ENCODE assay signal across 13 mouse cellular contexts in genomic region chr15:56278006-56278405, GRCm38 (mm10).
A peak's percentile ranks its signal among the peaks of the same experiment; 100 is the strongest.
DNase-seq lines count a peak whose midpoint lies in the region; ATAC-seq and TF ChIP-seq lines count a peak whose summit lies in the region.
"Had no signal": no experiment of that assay in that cellular context is flagged by ENCODE, and none has a peak within 500 bp of the region (broad histone marks: within the 10 kb centered on the region; RNA-seq: fewer than 3 reads in every experiment).

No protein-coding gene starts in this region.

- no peak overlapping the region for H3K9ac ChIP-seq in forebrain, embryonic 13.5 days
- H3K9ac ChIP-seq in forebrain, postnatal 0 days: no peak overlapping the region
- H3K9ac ChIP-seq in kidney, embryonic 16.5 days (replicated peaks; ENCODE audit: low read length): no peak overlapping the region

- WGBS in forebrain, embryonic 13.5 days: 27% methylated on average over 3 of the region's 3 CpGs
- 82% methylated on average over 3 of the region's 3 CpGs for WGBS in forebrain, embryonic 10.5 days
- 17% methylated on average over 3 of the region's 3 CpGs for WGBS in forebrain, postnatal 0 days
- 48% methylated on average over 3 of the region's 3 CpGs for WGBS in kidney, embryonic 16.5 days

- ATAC-seq in forebrain, embryonic 13.5 days: peak; percentile 64
- peak; percentile 68 for ATAC-seq in forebrain, postnatal 0 days
- no peak for ATAC-seq in kidney, embryonic 16.5 days (ENCODE audit: low FRiP score, low TSS enrichment)

- no peak for TF ChIP-seq CTCF in forebrain, postnatal 0 days (IDR thresholded peaks at IDR 0.05; ENCODE audit: low read depth)

- no peak for DNase-seq in forebrain, embryonic 10.5 days (ENCODE audit: extremely low spot score, low spot score)
- DNase-seq in brain, adult 2 months (ENCODE audit: low read depth, low spot score): peak; percentile 7
- peak; percentile 43 for DNase-seq in forebrain, postnatal 0 days
- peak; percentile 15 for DNase-seq in mesoderm, embryonic 11.5 days (ENCODE audit: low read depth, low spot score)
- no peak for DNase-seq in gastrocnemius, adult 8-10 months (ENCODE audit: low spot score in 2 of 2)
- DNase-seq in left cerebral cortex, adult 11 months (ENCODE audit: low spot score): no peak
- DNase-seq: cerebellum, adult 18-20 months; spleen, adult 18-20 months; thymus, postnatal 4 days had no signal

- no peak overlapping the region for H3K4me3 ChIP-seq in forebrain, embryonic 13.5 days
- H3K4me3 ChIP-seq in forebrain, embryonic 10.5 days: no peak overlapping the region
- H3K4me3 ChIP-seq in forebrain, postnatal 0 days (ENCODE audit: low read depth, low read length): no peak overlapping the region
- no peak overlapping the region for H3K4me3 ChIP-seq in kidney, embryonic 16.5 days (ENCODE audit: low read length)
- H3K4me3 ChIP-seq: erythroblast, embryonic 14.5 days had no signal

- no peaks in the 10 kb centered on the region for H3K27me3 ChIP-seq in forebrain, embryonic 13.5 days
- H3K27me3 ChIP-seq in forebrain, embryonic 10.5 days (ENCODE audit: poor library complexity, severe bottlenecking): no peaks in the 10 kb centered on the region
- H3K27me3 ChIP-seq in forebrain, postnatal 0 days (ENCODE audit: insufficient read depth, low read length): no peaks in the 10 kb centered on the region
- H3K27me3 ChIP-seq in kidney, embryonic 16.5 days (ENCODE audit: insufficient read depth, low read length): no peaks in the 10 kb centered on the region

- H3K36me3 ChIP-seq in forebrain, embryonic 13.5 days (ENCODE audit: poor library complexity, severe bottlenecking): no peaks in the 10 kb centered on the region
- H3K36me3 ChIP-seq in forebrain, embryonic 10.5 days (replicated peaks): no peaks in the 10 kb centered on the region
- no peaks in the 10 kb centered on the region for H3K36me3 ChIP-seq in forebrain, postnatal 0 days (ENCODE audit: insufficient read depth)
- H3K36me3 ChIP-seq in kidney, embryonic 16.5 days (ENCODE audit: insufficient read depth, low read length): no peaks in the 10 kb centered on the region

- H3K27ac ChIP-seq in forebrain, embryonic 13.5 days: peak overlapping the region; percentile 44; the same call in 1 of the 2 replicates
- no peak overlapping the region for H3K27ac ChIP-seq in forebrain, embryonic 10.5 days
- peak overlapping the region; percentile 57; the same call in 1 of the 2 replicates for H3K27ac ChIP-seq in forebrain, postnatal 0 days (ENCODE audit: low read depth, low read length)
- no peak overlapping the region for H3K27ac ChIP-seq in kidney, embryonic 16.5 days (ENCODE audit: low read length)
- H3K27ac ChIP-seq: macrophage had no signal

- 0 out of 2 replicates have a peak overlapping the region, but pooled peaks have one; percentile 2 for H3K4me2 ChIP-seq in forebrain, embryonic 13.5 days
- no peak overlapping the region for H3K4me2 ChIP-seq in forebrain, postnatal 0 days (ENCODE audit: low read depth)
- H3K4me2 ChIP-seq in kidney, embryonic 16.5 days (replicated peaks; ENCODE audit: low read depth, low read length): no peak overlapping the region

- peaks cover 15% of the 10 kb centered on the region for H3K4me1 ChIP-seq in forebrain, embryonic 13.5 days
- H3K4me1 ChIP-seq in forebrain, embryonic 10.5 days: no peaks in the 10 kb centered on the region
- H3K4me1 ChIP-seq in forebrain, postnatal 0 days (ENCODE audit: insufficient read depth): 0 out of 2 replicates have a peak, but pooled peaks cover 8% of the 10 kb centered on the region
- H3K4me1 ChIP-seq in kidney, embryonic 16.5 days (ENCODE audit: insufficient read depth, low read length): peaks cover 12% of the 10 kb centered on the region

- no peaks in the 10 kb centered on the region for H3K9me3 ChIP-seq in forebrain, embryonic 13.5 days (replicated peaks)
- H3K9me3 ChIP-seq in forebrain, embryonic 10.5 days: no peaks in the 10 kb centered on the region
- H3K9me3 ChIP-seq in forebrain, postnatal 0 days (ENCODE audit: low read length): no peaks in the 10 kb centered on the region
- H3K9me3 ChIP-seq in kidney, embryonic 16.5 days (ENCODE audit: low read length): no peaks in the 10 kb centered on the region

Comparison
In these comparisons a context has a peak if more than half of its experiments do, and no peak if none do; other contexts are left out.
1. H3K27ac ChIP-seq: peak in forebrain, embryonic 13.5 days (single experiment) and forebrain, postnatal 0 days (single experiment); none in forebrain, embryonic 10.5 days (single experiment) and kidney, embryonic 16.5 days (single experiment).
2. DNase-seq: peak in brain, adult 2 months (single experiment), forebrain, postnatal 0 days (single experiment) and mesoderm, embryonic 11.5 days (single experiment); none in forebrain, embryonic 10.5 days (single experiment), gastrocnemius, adult 8-10 months (0 of 2) and left cerebral cortex, adult 11 months (single experiment).